Mouse (Mus musculus) myocyte (in vitro differentiated cells): Measurements from ENCODE around the gene Tmem63b.

Experiments
- MAX ChIP-seq: IDR thresholded peaks from one replicate; pipeline ENCODE4 v1.6.1; 2011; ENCODE audit warnings: low read depth, mild to moderate bottlenecking, control low read depth
- MYOG ChIP-seq, 3 experiments: IDR thresholded peaks; one replicate each; pipeline ENCODE4 v1.6.1; 2011; ENCODE audit warnings: control low read depth in 2 of 3, low read depth in 2 of 3, mild to moderate bottlenecking in 2 of 3; ENCODE audit not compliant: insufficient read length in 2 of 3, control insufficient read depth in 1 of 3, insufficient read depth in 1 of 3
- POLR2AphosphoS2 ChIP-seq: IDR thresholded peaks from one replicate; pipeline ENCODE4 v1.6.1; 2011; ENCODE audit warnings: low read depth, control low read depth; ENCODE audit not compliant: insufficient read length
- TCF3 ChIP-seq: IDR thresholded peaks from one replicate; pipeline ENCODE4 v1.6.1; 2011; ENCODE audit warnings: low read depth, control low read depth; ENCODE audit not compliant: insufficient read length

DNA sequence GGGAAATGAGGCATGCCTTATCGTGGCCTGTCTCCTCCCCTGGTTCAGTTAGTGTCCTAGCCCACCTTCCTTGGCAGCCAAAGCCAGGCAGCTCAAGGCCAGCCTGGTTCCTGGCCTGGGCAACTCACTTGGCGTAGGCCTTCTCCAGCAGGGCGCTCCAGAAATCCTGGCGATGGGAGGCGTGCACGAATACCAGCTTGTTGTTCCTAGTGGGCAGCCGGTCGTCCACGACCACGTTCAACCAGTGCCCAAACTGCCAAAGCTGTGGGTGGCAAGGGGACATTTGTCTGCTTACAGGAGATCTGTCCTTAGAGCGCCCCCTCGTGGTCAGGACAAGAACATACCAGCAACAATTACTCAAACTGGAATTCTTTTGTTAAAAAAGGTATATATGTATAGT is 44.0 kb downstream of the Tmem63b start:
- TF ChIP-seq TCF3 (no peak), MYOG (IDR thresholded peaks at IDR 0.05; ENCODE audit: control insufficient read depth in 1 of 3, insufficient read depth in 1 of 3, insufficient read length in 2 of 3, low read depth in 2 of 3) (peak in 1 of 3 experiments; percentile 26), MAX (no peak), POLR2AphosphoS2 (no peak)
